Mouse (Mus musculus) intestine, embryonic 16.5 days (tissue): Measurements from ENCODE around the gene Gm5460. TPM values are rescaled to one million over a fixed set of nuclear protein-coding genes. Genes with fewer than 3 reads are reported as not detected.
A peak's percentile ranks its signal among the peaks of the same experiment; 100 is the strongest.

Experiments
- ATAC-seq: fragments of 200-750 bp; cut with Nextera tagmentation; 2 replicates; pipeline ENCODE4 v1.8.0; 2017; ENCODE audit warnings: moderate TSS enrichment, moderate library complexity
- H3K27ac ChIP-seq: fragments of 300-500 bp; sonication (generic); 2 replicates; pipeline ENCODE4 v1.5.1; 2014; ENCODE audit warnings: mild to moderate bottlenecking, low read length
- H3K27me3 ChIP-seq: fragments of 300-500 bp; sonication (generic); replicated peaks from 2 replicates; pipeline ENCODE4 v1.6.1; 2014; ENCODE audit warnings: low read length, control low read depth, mixed read lengths; ENCODE audit not compliant: control insufficient read depth, insufficient read depth
- H3K36me3 ChIP-seq: fragments of 300-500 bp; sonication (generic); 2 replicates; pipeline ENCODE4 v1.6.1; 2014; ENCODE audit warnings: low read length, control low read depth; ENCODE audit not compliant: control insufficient read depth, insufficient read depth
- H3K4me1 ChIP-seq: fragments of 300-500 bp; sonication (generic); 2 replicates; pipeline ENCODE4 v1.6.1; 2014; ENCODE audit warnings: low read length, control low read depth, mixed read lengths; ENCODE audit not compliant: control insufficient read depth, insufficient read depth
- H3K4me2 ChIP-seq: fragments of 300-500 bp; sonication (generic); 2 replicates; pipeline ENCODE4 v1.6.1; 2014; ENCODE audit warnings: low read depth, low read length, control low read depth
- H3K4me3 ChIP-seq: fragments of 300-500 bp; sonication (generic); 2 replicates; pipeline ENCODE4 v1.5.1; 2014; ENCODE audit warnings: mild to moderate bottlenecking, low read length
- H3K9ac ChIP-seq: fragments of 300-500 bp; sonication (generic); 2 replicates; pipeline ENCODE4 v1.6.1; 2014; ENCODE audit warnings: low read depth, low read length
- H3K9me3 ChIP-seq: fragments of 300-500 bp; sonication (generic); 2 replicates; pipeline ENCODE4 v1.6.1; 2016; ENCODE audit warnings: low read length, control low read depth; ENCODE audit not compliant: control insufficient read depth
- WGBS: fragments of 180-500 bp; shearing (Covaris S2); extraction: QIAGEN DNeasy Blood & Tissue Kit; methylation state at CpG from one replicate; pipeline ENCODE4 v1.1.7; 2014; 5-methylcytosine and 5-hydroxymethylcytosine counted together
- polyA plus RNA-seq: library from polyadenylated mRNA; unstranded; fragments of >200 nt; fragmentation: Nextera tagmentation; extraction: Ambion mirVana; gene quantifications from 2 replicates; pipeline ENCODE4 v1.2.1, GENCODE M21; 2015

Gene Gm5460
- polyA plus RNA-seq, 1 experiment from 2014 or later, result not detected

DNA sequence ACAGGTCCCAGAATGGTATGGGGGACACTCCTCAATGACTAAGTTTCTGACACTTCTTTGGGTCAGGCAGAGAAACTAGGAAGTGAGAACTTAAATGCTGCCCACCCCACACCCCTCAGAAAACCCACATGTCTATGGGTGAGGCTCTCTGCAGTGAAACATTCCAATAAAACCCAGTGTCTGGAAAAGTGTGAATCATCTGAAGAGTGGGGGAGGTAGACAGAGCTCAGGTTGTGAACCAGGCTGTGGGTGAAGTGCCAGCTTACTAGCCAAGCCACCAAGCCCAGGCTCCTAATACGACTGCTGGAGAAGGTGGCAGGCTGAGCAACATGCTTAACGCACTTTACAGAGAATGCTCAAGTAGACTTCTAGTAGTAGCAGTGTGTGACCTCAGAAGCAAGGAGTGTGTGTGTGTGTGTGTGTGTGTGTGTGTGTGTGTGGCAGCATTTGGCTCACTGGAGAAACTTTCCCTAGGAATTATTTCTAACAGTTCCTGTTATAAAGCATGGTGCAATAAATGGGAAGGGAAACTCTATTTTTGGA lies 71.4 kb downstream of the Gm5460 start:
- H3K36me3 ChIP-seq, result no peaks in the 10 kb centered on the region
- peaks cover 2% of the 10 kb centered on the region; the same call in 1 of the 2 replicates for H3K4me1 ChIP-seq
- no peaks in the 10 kb centered on the region for H3K27me3 ChIP-seq
- ATAC-seq, result no peak
- no peak overlapping the region for H3K4me2 ChIP-seq
- no peak overlapping the region for H3K9ac ChIP-seq
- WGBS, result 65% methylated on average over 2 of the region's 2 CpGs
- no peak overlapping the region for H3K27ac ChIP-seq
- no peak overlapping the region for H3K4me3 ChIP-seq
- H3K9me3 ChIP-seq, result no peaks in the 10 kb centered on the region

DNA sequence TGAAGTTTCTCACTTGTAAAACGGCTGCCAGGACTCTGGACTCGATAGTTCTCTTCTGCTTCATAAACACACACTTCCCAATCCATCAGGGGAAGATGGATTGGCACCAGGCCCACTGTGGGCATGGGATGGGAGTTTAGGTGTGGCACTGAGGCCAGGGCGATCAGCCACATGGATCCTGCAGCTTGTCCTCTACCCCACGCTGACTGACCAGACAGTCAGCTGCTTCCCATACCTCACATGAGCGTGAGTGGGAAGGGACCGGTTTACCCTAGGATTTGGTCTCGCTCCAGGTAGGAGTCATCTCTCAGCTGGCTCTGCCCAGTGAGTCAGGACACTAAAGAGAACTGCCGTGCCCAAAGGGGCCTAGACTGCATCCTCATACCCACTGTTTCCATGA lies 73.2 kb downstream of the Gm5460 start:
- Histone ChIP-seq H3K4me3 (no peak overlapping the region), H3K27me3 (no peaks in the 10 kb centered on the region), H3K27ac (no peak overlapping the region), H3K4me1 (peaks cover 2% of the 10 kb centered on the region; the same call in 1 of the 2 replicates), H3K4me2 (no peak overlapping the region), H3K9me3 (no peaks in the 10 kb centered on the region), H3K36me3 (no peaks in the 10 kb centered on the region), H3K9ac (no peak overlapping the region)
- 79% methylated on average over 8 of the region's 8 CpGs for WGBS
- no peak for ATAC-seq

DNA sequence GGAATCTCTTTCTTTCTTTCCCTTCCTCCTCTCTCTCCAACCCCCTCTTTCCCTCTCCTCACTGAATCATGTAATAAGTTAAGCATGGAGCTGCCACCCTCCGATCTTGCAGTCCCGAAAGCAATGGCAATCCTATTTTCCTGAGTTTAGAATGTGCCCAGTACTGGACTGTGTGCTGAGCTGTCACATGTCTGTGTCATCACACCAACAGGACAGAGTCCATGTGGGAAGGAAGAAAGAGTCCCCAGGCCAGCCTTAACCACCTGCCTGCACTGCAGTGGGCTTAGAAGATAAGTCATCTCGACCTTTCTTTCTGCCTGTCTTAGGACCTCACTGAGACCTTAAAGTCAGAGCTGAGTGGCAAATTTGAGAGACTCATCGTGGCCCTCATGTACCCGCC lies 74.9 kb downstream of the Gm5460 start:
- no peaks in the 10 kb centered on the region for H3K36me3 ChIP-seq
- no peak overlapping the region for H3K9ac ChIP-seq
- 81% methylated on average over 5 of the region's 5 CpGs for WGBS
- H3K27ac ChIP-seq, result no peak overlapping the region
- no peak overlapping the region for H3K4me3 ChIP-seq
- no peaks in the 10 kb centered on the region for H3K9me3 ChIP-seq
- peak; percentile 81 for ATAC-seq
- H3K4me1 ChIP-seq, result no peaks in the 10 kb centered on the region
- H3K27me3 ChIP-seq, result no peaks in the 10 kb centered on the region
- H3K4me2 ChIP-seq, result no peak overlapping the region

DNA sequence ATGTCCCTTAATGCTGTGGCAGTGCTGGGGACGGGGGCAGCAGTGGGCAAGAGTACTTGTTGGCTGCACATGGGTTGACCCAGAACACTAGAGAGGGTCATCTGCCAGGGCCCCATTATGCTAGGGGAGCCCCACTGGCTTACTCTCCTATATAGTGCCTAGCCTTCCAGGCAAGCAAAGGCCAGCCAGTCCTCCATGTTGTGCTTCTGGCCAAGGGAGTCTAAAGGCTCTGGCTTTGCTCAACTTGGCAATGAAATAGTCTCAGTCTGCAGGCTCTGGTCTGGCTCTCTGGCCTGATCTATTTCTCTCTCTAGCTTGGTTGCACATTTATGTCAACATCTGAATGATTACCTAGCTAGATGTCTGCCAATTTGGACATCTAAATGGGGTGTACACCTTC lies 76.3 kb downstream of the Gm5460 start:
- Histone ChIP-seq H3K9ac (no peak overlapping the region), H3K9me3 (no peaks in the 10 kb centered on the region), H3K27me3 (no peaks in the 10 kb centered on the region), H3K4me1 (no peaks in the 10 kb centered on the region), H3K4me2 (no peak overlapping the region), H3K27ac (no peak overlapping the region), H3K4me3 (no peak overlapping the region), H3K36me3 (no peaks in the 10 kb centered on the region)
- ATAC-seq, result no peak
- WGBS, result 85% methylated on average over 1 of the region's 1 CpGs

DNA sequence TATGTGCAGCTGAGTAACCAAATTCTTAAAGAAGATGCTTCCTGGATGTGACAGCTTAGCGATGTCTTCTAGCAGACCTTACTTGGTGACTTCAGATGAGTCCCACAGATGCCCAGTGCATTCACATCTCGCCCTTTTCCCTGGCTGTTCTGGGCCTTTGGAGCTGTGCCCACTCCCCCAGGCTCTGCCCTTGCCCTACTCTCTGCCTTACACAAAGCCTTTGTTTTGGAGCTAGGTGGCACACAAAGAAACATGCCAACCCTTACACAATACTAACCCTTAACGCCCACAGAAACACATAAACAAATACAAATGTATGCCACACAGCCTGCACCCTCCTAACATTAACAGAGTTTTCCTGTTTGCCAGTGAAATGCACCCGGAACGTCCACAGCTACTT lies 79.6 kb downstream of the Gm5460 start:
- H3K4me1 ChIP-seq, result no peaks in the 10 kb centered on the region
- no peaks in the 10 kb centered on the region for H3K27me3 ChIP-seq
- no peaks in the 10 kb centered on the region for H3K36me3 ChIP-seq
- ATAC-seq, result no peak
- WGBS, result 73% methylated on average over 5 of the region's 5 CpGs
- no peaks in the 10 kb centered on the region for H3K9me3 ChIP-seq
- H3K27ac ChIP-seq, result no peak overlapping the region
- no peak overlapping the region for H3K4me2 ChIP-seq
- H3K4me3 ChIP-seq, result no peak overlapping the region
- H3K9ac ChIP-seq, result no peak overlapping the region

Other genes with a start within 250 kb of the Gm5460 start
- gene Gdf10, start 93.2 kb upstream of the Gm5460 start, polyA plus RNA-seq, result 6.6 and 6.9 TPM in 2 replicates
- 0.11 and 0.34 TPM in 2 replicates for gene Gdf2, start 75.7 kb upstream of the Gm5460 start, polyA plus RNA-seq
- gene Rbp3, start 62.8 kb upstream of the Gm5460 start, polyA plus RNA-seq, result not detected in 2 replicates
- gene Zfp488, start 38.0 kb upstream of the Gm5460 start, polyA plus RNA-seq, result 0.12 TPM in 2 replicates
- not detected in 2 replicates for gene Gm30083, start 1.6 kb upstream of the Gm5460 start, polyA plus RNA-seq
- not detected in 2 replicates for gene Antxrl, start 35.9 kb downstream of the Gm5460 start, polyA plus RNA-seq
- gene Anxa8, start 69.2 kb downstream of the Gm5460 start, polyA plus RNA-seq, result 5.7 and 6.7 TPM in 2 replicates
- 0.24 and 0.98 TPM in 2 replicates for gene A630023A22Rik, start 86.0 kb downstream of the Gm5460 start, polyA plus RNA-seq
- 0.42 and 0.48 TPM in 2 replicates for gene Npy4r, start 135.7 kb downstream of the Gm5460 start, polyA plus RNA-seq
- gene Gprin2, start 184.9 kb downstream of the Gm5460 start, polyA plus RNA-seq, result 0.26 and 0.27 TPM in 2 replicates
- 0.86 and 1.2 TPM in 2 replicates for gene Syt15, start 202.8 kb downstream of the Gm5460 start, polyA plus RNA-seq